Mouse (Mus musculus): ENCODE results near the gene Fbxw9.

- TF ChIP-seq POLR2A (IDR thresholded peaks at IDR 0.05; ENCODE audit: borderline replicate concordance, control insufficient read depth, low read depth, low read length) (no peak), CTCF (IDR thresholded peaks at IDR 0.05; ENCODE audit: control insufficient read depth, insufficient read depth, low read length) (no peak)
Measured at GRCm38 (mm10) chr8:85113241-85113640, 53.4 kb downstream of the Fbxw9 start.

Data from bone marrow, adult 2 months (tissue).